Mouse (Mus musculus) CH12.LX (cell line): ENCODE results near the gene Ctsw. TPM values are rescaled to one million over a fixed set of nuclear protein-coding genes. Genes with fewer than 3 reads are reported as not detected.

Experiments used
- DNase-seq: peaks from one replicate; pipeline ENCODE4 v3.0.0-alpha.2; 2013; ENCODE audit errors: extremely low read depth
- H3K27ac ChIP-seq: 2 replicates; pipeline ENCODE4 v1.5.1; 2012; ENCODE audit warnings: low read depth, mild to moderate bottlenecking, control low read depth, moderate library complexity; ENCODE audit not compliant: insufficient read depth
- H3K27me3 ChIP-seq: replicated peaks from 2 replicates; pipeline ENCODE3; 2012; ENCODE audit warnings: inconsistent platforms
- H3K36me3 ChIP-seq, 2 experiments: replicated peaks in 1 of 2; 2 replicates each; pipeline versions ENCODE3 to v1.6.1; 2012; ENCODE audit warnings: inconsistent platforms in 1 of 2, low read length in 1 of 2, mild to moderate bottlenecking in 1 of 2, mixed read lengths in 1 of 2, moderate library complexity in 1 of 2; ENCODE audit not compliant: control insufficient read depth in 1 of 2, insufficient read depth in 1 of 2
- H3K4me1 ChIP-seq, 2 experiments: 2 replicates each; pipeline ENCODE4 v1.6.1; 2012; ENCODE audit warnings: inconsistent platforms in 1 of 2, moderate library complexity in 1 of 2; ENCODE audit not compliant: insufficient read depth in 2 of 2, control insufficient read depth in 1 of 2
- H3K4me2 ChIP-seq: 2 replicates; pipeline ENCODE4 v1.6.1; 2012; ENCODE audit warnings: low read depth, mild to moderate bottlenecking, control low read depth; ENCODE audit not compliant: poor library complexity, insufficient read depth, severe bottlenecking
- H3K4me3 ChIP-seq, 3 experiments: fragments of 150-350 bp in 1 of 3; sonication (generic) in 1 of 3; replicated peaks in 1 of 3; 2 replicates each; pipeline versions ENCODE3 to v1.5.1; 2011 to 2012; ENCODE audit warnings: low read depth in 2 of 3, low read length in 2 of 3, mild to moderate bottlenecking in 2 of 3, moderate library complexity in 2 of 3, control low read depth in 1 of 3, improper control_type of control experiment in 1 of 3, inconsistent platforms in 1 of 3, mixed read lengths in 1 of 3; ENCODE audit not compliant: poor library complexity in 1 of 3
- H3K79me2 ChIP-seq: replicated peaks from 2 replicates; pipeline ENCODE4 v1.6.1; 2012; ENCODE audit warnings: mild to moderate bottlenecking, moderate library complexity; ENCODE audit not compliant: control insufficient read depth, poor library complexity, insufficient read depth, severe bottlenecking; ENCODE audit errors: extremely low read depth
- H3K9ac ChIP-seq: 2 replicates; pipeline ENCODE4 v1.6.1; 2012; ENCODE audit warnings: low read depth, mild to moderate bottlenecking, control low read depth, moderate library complexity; ENCODE audit not compliant: insufficient read depth
- H3K9me3 ChIP-seq: replicated peaks from 2 replicates; pipeline ENCODE3; 2012; ENCODE audit warnings: low read length, inconsistent platforms, mixed read lengths
- BHLHE40 ChIP-seq: IDR thresholded peaks from 2 replicates; pipeline ENCODE4 v1.6.1; 2011; ENCODE audit warnings: mild to moderate bottlenecking, low read depth, low read length, improper control_type of control experiment
- CTCF ChIP-seq, 2 experiments: IDR thresholded peaks in 1 of 2; conservative IDR thresholded peaks in 1 of 2; 2 replicates each; pipeline ENCODE4 v1.5.1; 2011 to 2012; ENCODE audit warnings: low read depth in 2 of 2, low read length in 2 of 2, improper control_type of control experiment in 1 of 2, inconsistent platforms in 1 of 2, mild to moderate bottlenecking in 1 of 2, moderate library complexity in 1 of 2
- ELF1 ChIP-seq: IDR thresholded peaks from 2 replicates; pipeline ENCODE4 v1.6.1; 2014; ENCODE audit warnings: low read depth, mild to moderate bottlenecking, inconsistent platforms, low read length, improper control_type of control experiment
- JUND ChIP-seq: conservative IDR thresholded peaks from 2 replicates; pipeline ENCODE4 v1.6.1; 2011; ENCODE audit warnings: low read depth, low read length, improper control_type of control experiment
- MAFK ChIP-seq: IDR thresholded peaks from 2 replicates; pipeline ENCODE4 v1.6.1; 2011; ENCODE audit warnings: low read length, improper control_type of control experiment; ENCODE audit not compliant: insufficient replicate concordance
- MAX ChIP-seq: IDR thresholded peaks from 2 replicates; pipeline ENCODE4 v1.6.1; 2011; ENCODE audit warnings: low read length, improper control_type of control experiment
- MEF2A ChIP-seq: IDR thresholded peaks from 2 replicates; pipeline ENCODE4 v1.6.1; 2014; ENCODE audit warnings: low read depth, mild to moderate bottlenecking, inconsistent platforms, low read length, improper control_type of control experiment, borderline replicate concordance
- PAX5 ChIP-seq: IDR thresholded peaks from 2 replicates; pipeline ENCODE4 v1.6.1; 2012; ENCODE audit warnings: low read length, inconsistent platforms, mixed read lengths
- RAD21 ChIP-seq: IDR thresholded peaks from 2 replicates; pipeline ENCODE4 v1.6.1; 2011; ENCODE audit warnings: low read depth, mild to moderate bottlenecking, low read length, improper control_type of control experiment, moderate library complexity
- SMC3 ChIP-seq: IDR thresholded peaks from 2 replicates; pipeline ENCODE4 v1.6.1; 2011; ENCODE audit warnings: low read depth, low read length, improper control_type of control experiment
- TBP ChIP-seq: conservative IDR thresholded peaks from 2 replicates; pipeline ENCODE4 v1.6.1; 2011; ENCODE audit warnings: low read depth, low read length, improper control_type of control experiment
- UBTF ChIP-seq: IDR thresholded peaks from 2 replicates; pipeline ENCODE4 v1.6.1; 2012; ENCODE audit warnings: low read depth, mild to moderate bottlenecking, inconsistent platforms, low read length, improper control_type of control experiment, moderate library complexity
- ZC3H11A ChIP-seq: IDR thresholded peaks from 2 replicates; pipeline ENCODE4 v1.6.1; 2012; ENCODE audit warnings: low read depth, mild to moderate bottlenecking, inconsistent platforms, low read length, improper control_type of control experiment
- ZKSCAN1 ChIP-seq: IDR thresholded peaks from 2 replicates; pipeline ENCODE4 v1.6.1; 2012; ENCODE audit warnings: low read depth, inconsistent platforms, low read length, improper control_type of control experiment, borderline replicate concordance
- dilution Hi-C: fragments of 300-500 bp; cut with MboI; formaldehyde crosslinking; loops from 2 replicates; pipeline ENCODE4 v1.14.3; 2020; ENCODE audit warnings: low sequenced_read_pairs; ENCODE audit not compliant: extremely low pct_unique_long_range_greater_than_20kb, extremely low pct_ligation_motif_present
- in situ Hi-C: fragments of 300-500 bp; cut with MboI; formaldehyde crosslinking; loops from 3 replicates; pipeline ENCODE4 v1.14.3; 2019; ENCODE audit warnings: low sequenced_read_pairs, low pct_ligation_motif_present, low pct_unique_long_range_greater_than_20kb, mixed read lengths
- polyA plus RNA-seq: library from polyadenylated mRNA; unstranded; fragments of >175 nt; gene quantifications from 2 replicates; pipeline ENCODE4 v1.2.1, GENCODE M21; 2012; ENCODE audit warnings: low read depth; ENCODE audit not compliant: insufficient read length
- total RNA-seq, 2 experiments: library from RNA; depleted of rRNA; stranded (reverse); fragments of 300-350 nt in 1 of 2; fragments of >200 nt in 1 of 2; gene quantifications; 2 replicates each; pipeline ENCODE4 v1.2.3; 2012 to 2014

The Ctsw gene
- total and polyA plus RNA-seq, 3 experiments, result 0.23 to 1.1 (median 0.38) TPM

DNA sequence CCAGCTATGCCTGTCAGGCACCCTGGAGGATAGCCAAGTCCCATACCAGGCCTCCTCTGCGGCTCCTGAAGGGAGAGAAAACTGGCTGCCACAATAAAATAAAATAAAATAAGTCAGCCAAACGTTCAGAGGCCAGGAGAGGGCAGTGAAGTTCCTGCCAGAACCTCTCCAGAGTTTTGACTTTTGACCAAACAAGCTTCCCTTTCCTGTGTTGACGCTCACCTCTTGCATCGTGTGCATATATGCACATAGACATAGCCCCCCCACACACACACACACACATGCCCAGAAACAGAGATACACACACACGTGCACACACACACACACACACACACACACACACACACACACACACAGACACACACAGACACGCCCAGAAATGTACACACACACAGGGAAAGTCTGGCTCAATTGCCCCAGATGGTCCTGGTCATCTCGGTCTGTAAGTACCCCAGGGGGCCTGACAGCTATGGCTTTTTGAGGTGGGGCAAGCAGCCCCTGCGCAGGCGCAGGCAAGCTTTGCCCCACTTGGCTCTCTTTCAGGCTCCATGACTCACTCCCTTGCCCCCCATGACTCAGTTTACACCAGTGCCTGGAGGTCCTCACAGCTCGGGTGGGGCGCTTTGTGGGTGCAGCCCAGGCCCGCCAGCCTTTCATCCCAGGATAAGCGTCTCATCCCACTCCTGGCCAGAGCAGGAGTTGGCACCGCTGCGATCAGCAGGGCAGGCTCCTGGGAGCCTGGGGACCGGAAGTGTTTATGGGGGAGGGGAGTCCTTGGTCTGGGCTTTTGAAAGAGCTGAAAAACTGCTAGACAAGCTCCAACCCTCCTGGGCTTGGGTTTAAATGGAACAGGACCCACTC is 35.1 kb downstream of the Ctsw start:
- dilution Hi-C loops (no loop called here), in situ Hi-C loops (no loop called here)
- Histone ChIP-seq H3K36me3 (peaks cover 0 to 2% of the 10 kb centered on the region in 2 experiments), H3K9me3 (no peaks in the 10 kb centered on the region), H3K9ac (no peak overlapping the region), H3K79me2 (no peaks in the 10 kb centered on the region), H3K4me3 (no peak overlapping the region), H3K4me2 (no peak overlapping the region), H3K27ac (no peak overlapping the region), H3K27me3 (peaks cover 23% of the 10 kb centered on the region), H3K4me1 (peaks cover 16 to 38% of the 10 kb centered on the region in 2 experiments)
- no peak for TF ChIP-seq MAX
- TF ChIP-seq BHLHE40, result 0 out of 2 replicates have a peak, but pooled peaks have one; percentile 23
- TF ChIP-seq RAD21, result peak; percentile 33
- peak; percentile 21; the same call in 1 of the 2 replicates for TF ChIP-seq ELF1
- TF ChIP-seq CTCF (conservative IDR thresholded peaks at IDR 0.05 in 1 of 2, IDR thresholded peaks at IDR 0.05 in 1 of 2; ENCODE audit: low read depth in 2 of 2, low read length in 2 of 2), result peak in 1 of 2 experiments; percentile 51; a peak in 2 of 4 replicates
- TF ChIP-seq ZKSCAN1, result no peak
- DNase-seq, result no peak

DNA sequence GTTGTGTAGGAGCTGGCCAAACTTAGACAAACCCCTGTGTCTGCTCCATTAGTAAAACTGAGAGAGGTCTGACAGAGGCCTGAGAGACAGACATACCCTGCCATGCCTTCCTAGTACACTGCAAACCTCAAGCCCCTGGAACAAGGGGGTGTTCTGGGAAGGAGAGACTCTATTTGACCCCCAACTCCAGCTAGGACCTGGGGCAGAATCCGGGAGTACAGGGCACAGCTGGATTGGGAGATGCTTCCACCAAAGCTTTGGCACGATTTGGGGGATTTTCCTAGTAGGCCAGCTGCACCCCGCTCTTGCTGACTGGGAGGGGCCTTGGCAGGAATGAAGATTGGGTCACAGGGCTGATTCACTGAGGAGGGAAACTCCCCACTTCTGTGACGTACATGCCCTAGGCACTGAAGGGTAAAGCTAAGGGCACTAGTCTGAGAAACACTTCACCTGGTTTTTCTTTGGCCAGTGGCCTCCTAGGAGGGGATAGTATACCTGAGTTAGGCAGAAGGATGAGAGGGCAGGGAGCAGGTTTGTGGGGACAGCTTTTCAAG is 36.3 kb downstream of the Ctsw start:
- Histone ChIP-seq H3K9ac (no peak overlapping the region), H3K4me3 (no peak overlapping the region), H3K27ac (no peak overlapping the region), H3K36me3 (peaks cover 3 to 8% of the 10 kb centered on the region in 2 experiments), H3K79me2 (no peaks in the 10 kb centered on the region), H3K4me2 (no peak overlapping the region), H3K4me1 (peaks cover 16 to 37% of the 10 kb centered on the region in 2 experiments), H3K27me3 (peaks cover 14% of the 10 kb centered on the region), H3K9me3 (no peaks in the 10 kb centered on the region)
- dilution Hi-C loops, result no loop called here
- peak; percentile 34 for DNase-seq
- TF ChIP-seq SMC3 (no peak), TBP (no peak), JUND (no peak), UBTF (no peak), MAFK (no peak), PAX5 (no peak), MEF2A (no peak), ZC3H11A (no peak), ELF1 (no peak)
- in situ Hi-C loops, result no loop called here
